In genomic region chr17:87532762-87533161, GRCm38 (mm10) we compare ENCODE assay signal across 10 mouse cellular contexts.
DNase-seq lines count a peak whose midpoint lies in the region; ATAC-seq and TF ChIP-seq lines count a peak whose summit lies in the region.
"Had no signal": no experiment of that assay in that cellular context is flagged by ENCODE, and none has a peak within 500 bp of the region (broad histone marks: within the 10 kb centered on the region; RNA-seq: fewer than 3 reads in every experiment).

No protein-coding gene starts in this region.

- no peaks in the 10 kb centered on the region for H3K36me3 ChIP-seq in heart, embryonic 16.5 days (ENCODE audit: control insufficient read depth, insufficient read depth)
- H3K36me3 ChIP-seq in forebrain, postnatal 0 days (ENCODE audit: insufficient read depth), result no peaks in the 10 kb centered on the region
- no peaks in the 10 kb centered on the region for H3K36me3 ChIP-seq in liver, embryonic 15.5 days (replicated peaks)

- no peaks in the 10 kb centered on the region for H3K27me3 ChIP-seq in heart, embryonic 16.5 days (ENCODE audit: control insufficient read depth, insufficient read depth, low read length)
- no peaks in the 10 kb centered on the region for H3K27me3 ChIP-seq in forebrain, postnatal 0 days (ENCODE audit: insufficient read depth, low read length)
- no peaks in the 10 kb centered on the region; the same call in 1 of the 2 replicates for H3K27me3 ChIP-seq in liver, embryonic 15.5 days

- H3K4me1 ChIP-seq in heart, embryonic 16.5 days (ENCODE audit: control insufficient read depth, insufficient read depth, low read length), result peaks cover 21% of the 10 kb centered on the region
- H3K4me1 ChIP-seq in forebrain, postnatal 0 days (ENCODE audit: insufficient read depth), result peaks cover 15% of the 10 kb centered on the region
- peaks cover 29% of the 10 kb centered on the region for H3K4me1 ChIP-seq in liver, embryonic 15.5 days (replicated peaks)

- H3K4me3 ChIP-seq in heart, embryonic 16.5 days (ENCODE audit: low read length), result peak overlapping the region; percentile 49; the same call in 1 of the 2 replicates
- peak overlapping the region; percentile 6; the same call in 1 of the 2 replicates for H3K4me3 ChIP-seq in forebrain, postnatal 0 days (ENCODE audit: low read depth, low read length)
- no peak overlapping the region for H3K4me3 ChIP-seq in liver, embryonic 15.5 days (replicated peaks)

- intact Hi-C loops in heart, postnatal 14 days (cut with DNase I), result no loop called here

- no peak overlapping the region for H3K27ac ChIP-seq in heart, embryonic 16.5 days (ENCODE audit: low read length)
- no peak overlapping the region for H3K27ac ChIP-seq in forebrain, postnatal 0 days (ENCODE audit: low read depth, low read length)
- H3K27ac ChIP-seq in liver, embryonic 15.5 days (replicated peaks), result no peak overlapping the region

- 37% methylated on average over 6 of the region's 6 CpGs for WGBS in heart, embryonic 16.5 days
- WGBS in forebrain, postnatal 0 days, result 38% methylated on average over 6 of the region's 6 CpGs
- WGBS in liver, embryonic 15.5 days (ENCODE audit: insufficient replicate concordance), result 44% methylated on average over 6 of the region's 6 CpGs

- DNase-seq in heart, postnatal 14 days, result no peak
- peak; percentile 16 for DNase-seq in forebrain, postnatal 0 days
- no peak for DNase-seq in natural killer cell, adult 2 months (ENCODE audit: low spot score in 2 of 2)
- no peak for DNase-seq in testis, postnatal 14 days (ENCODE audit: low spot score)
- no peak for DNase-seq in spleen, postnatal 36 days (ENCODE audit: low spot score in 2 of 2)
- DNase-seq: adrenal gland, adult 2 months; thymus, postnatal 25 days had no signal

- H3K4me2 ChIP-seq in heart, embryonic 16.5 days (ENCODE audit: low read depth, low read length), result peak overlapping the region; percentile 82
- H3K4me2 ChIP-seq in forebrain, postnatal 0 days (ENCODE audit: low read depth), result peak overlapping the region; percentile 60
- H3K4me2 ChIP-seq in liver, embryonic 15.5 days, result peak overlapping the region; percentile 68; the same call in 1 of the 2 replicates

- no peaks in the 10 kb centered on the region for H3K9me3 ChIP-seq in heart, embryonic 16.5 days (replicated peaks; ENCODE audit: control insufficient read depth, low read length)
- H3K9me3 ChIP-seq in forebrain, postnatal 0 days (ENCODE audit: low read length), result no peaks in the 10 kb centered on the region
- H3K9me3 ChIP-seq in liver, embryonic 15.5 days (replicated peaks), result no peaks in the 10 kb centered on the region

- TF ChIP-seq CTCF in forebrain, postnatal 0 days (IDR thresholded peaks at IDR 0.05; ENCODE audit: low read depth), result no peak

- H3K9ac ChIP-seq in heart, embryonic 16.5 days (ENCODE audit: low read length), result no peak overlapping the region; the same call in 1 of the 2 replicates
- no peak overlapping the region for H3K9ac ChIP-seq in forebrain, postnatal 0 days
- H3K9ac ChIP-seq in liver, embryonic 15.5 days, result no peak overlapping the region

- ATAC-seq in heart, embryonic 16.5 days (replicated peaks; ENCODE audit: extremely low read depth, insufficient read depth, low FRiP score), result no peak
- ATAC-seq in CD4-positive, CD25-positive, alpha-beta regulatory T cell, adult 4 months, result peak; percentile 69
- ATAC-seq in forebrain, postnatal 0 days, result no peak
- no peak for ATAC-seq in liver, embryonic 15.5 days (ENCODE audit: insufficient read depth)
